Mouse (Mus musculus) thymus, adult 2 months (tissue): ENCODE data around the gene Tnfsf15.

ENCODE experiments used
- CTCF ChIP-seq: fragments of 200-500 bp; IDR thresholded peaks from 2 replicates; pipeline ENCODE4 v1.5.1; 2012; ENCODE audit warnings: mild to moderate bottlenecking, control low read depth, low read length, moderate library complexity, borderline replicate concordance; ENCODE audit not compliant: control insufficient read depth, poor library complexity, insufficient read depth; ENCODE audit errors: extremely low read depth
- POLR2A ChIP-seq: fragments of 200-500 bp; IDR thresholded peaks from 2 replicates; pipeline ENCODE4 v1.6.1; 2012; ENCODE audit warnings: mild to moderate bottlenecking, low read length, control low read depth, moderate library complexity; ENCODE audit not compliant: control insufficient read depth, poor library complexity, insufficient read depth; ENCODE audit errors: extremely low read depth

GRCm38 (mm10) chr4:63725981-63726380, 18.9 kb downstream of the Tnfsf15 start:
- TF ChIP-seq CTCF (no peak), POLR2A (no peak)
